Mouse (Mus musculus) G1E (cell line): ENCODE measurements around the gene Dolk.

Source experiments
- CTCF ChIP-seq: IDR thresholded peaks from 2 replicates; pipeline ENCODE4 v1.5.1; 2012; ENCODE audit warnings: low read depth, low read length, inconsistent platforms, mixed read lengths
- GATA1 ChIP-seq: IDR thresholded peaks from 2 replicates; pipeline ENCODE4 v1.6.1; 2012; ENCODE audit warnings: borderline replicate concordance, low read length, inconsistent platforms, mixed read lengths
- GATA2 ChIP-seq: IDR thresholded peaks from 2 replicates; pipeline ENCODE4 v1.6.1; 2012; ENCODE audit warnings: low read depth, low read length, inconsistent platforms, borderline replicate concordance
- POLR2AphosphoS5 ChIP-seq: IDR thresholded peaks from 2 replicates; pipeline ENCODE4 v1.6.1; 2012; ENCODE audit warnings: low read depth, low read length, inconsistent platforms; ENCODE audit not compliant: insufficient replicate concordance
- TAL1 ChIP-seq: conservative IDR thresholded peaks from 2 replicates; pipeline ENCODE4 v1.6.1; 2012; ENCODE audit warnings: low read depth, low read length, inconsistent platforms, mixed read lengths

GRCm38 (mm10) chr2:30258600-30258999 lies 27.5 kb downstream of the Dolk start:
- no peak for TF ChIP-seq CTCF
- TF ChIP-seq TAL1, result no peak
- TF ChIP-seq GATA1, result no peak
- TF ChIP-seq POLR2AphosphoS5, result no peak
- TF ChIP-seq GATA2, result no peak
